Mouse (Mus musculus): ENCODE data around the gene Magi1.
A peak's percentile ranks its signal among the peaks of the same experiment; 100 is the strongest.
"Not testable (repeated sequence)": the region's sequence is repeated elsewhere in the genome, so short reads cannot be mapped to it uniquely, and the experiment has no call there.

Gene Magi1

DNA sequence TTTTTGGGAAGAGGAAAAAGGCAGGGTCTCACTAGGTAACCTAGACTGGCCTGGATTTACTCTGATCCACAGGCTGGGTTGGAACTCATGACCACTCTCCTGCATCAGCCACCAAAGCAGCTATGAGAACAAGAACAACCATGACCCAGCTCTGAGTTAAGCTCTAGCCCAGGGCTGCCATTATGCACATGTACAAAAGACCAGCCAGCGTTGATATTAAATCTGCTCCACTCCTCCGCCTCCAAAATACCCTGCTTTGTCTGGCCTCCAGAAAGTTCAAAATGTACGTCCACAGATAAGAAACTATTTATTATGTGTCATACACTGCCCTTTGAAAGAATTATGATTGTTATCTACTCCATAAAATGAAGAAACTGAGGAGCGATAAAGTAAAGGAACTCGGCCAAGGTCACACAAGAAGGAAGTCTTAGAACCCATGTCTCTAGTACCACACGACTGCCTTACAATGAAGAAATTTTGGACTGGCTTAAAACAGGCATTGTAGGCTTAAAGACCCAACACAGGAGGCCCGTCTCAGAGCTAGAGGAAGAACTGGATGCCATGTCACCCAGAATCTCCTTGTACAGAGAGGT is 223.0 kb downstream of the Magi1 start:
- DNase-seq (ENCODE audit: low read depth) = no peak

DNA sequence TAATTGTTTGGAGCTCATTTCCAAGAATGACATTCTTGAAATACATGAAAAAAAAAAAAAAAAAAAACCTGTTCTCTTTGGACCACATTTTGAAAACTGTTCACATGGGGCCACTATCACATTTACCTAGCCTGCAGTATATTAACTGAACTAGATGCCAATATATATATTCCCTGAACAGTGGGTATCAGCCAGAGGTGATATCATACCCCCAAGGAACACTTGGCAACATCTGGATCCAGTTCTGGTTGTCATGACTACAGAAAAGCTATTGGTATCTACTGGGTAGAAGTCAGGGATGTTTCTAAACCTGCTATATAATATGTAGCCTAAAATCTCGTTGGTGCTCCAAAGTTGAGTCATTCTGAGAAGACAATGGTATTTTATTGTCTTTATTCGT is 224.6 kb downstream of the Magi1 start:
- DNase-seq (ENCODE audit: low read depth) = no peak

DNA sequence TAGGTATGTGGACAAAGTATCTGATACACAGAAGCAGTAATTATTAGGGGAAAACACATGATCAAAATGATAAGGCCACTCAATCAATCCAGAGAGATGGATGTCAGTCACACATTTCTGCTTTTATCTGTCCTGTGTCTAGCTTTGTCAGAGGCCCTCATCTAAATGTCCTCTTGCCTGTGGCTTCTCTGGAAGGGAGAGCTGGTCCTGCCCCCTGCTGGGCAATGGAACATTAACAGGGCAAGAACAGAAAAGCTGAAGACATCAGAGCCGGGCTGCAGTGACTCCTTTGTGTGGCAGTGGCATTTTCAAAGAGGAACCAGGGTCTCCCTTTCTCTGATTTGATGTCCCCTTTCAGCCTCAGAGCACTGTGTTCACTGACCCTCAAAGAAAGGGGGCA is 229.8 kb downstream of the Magi1 start:
- no peak for DNase-seq (ENCODE audit: low read depth)

DNA sequence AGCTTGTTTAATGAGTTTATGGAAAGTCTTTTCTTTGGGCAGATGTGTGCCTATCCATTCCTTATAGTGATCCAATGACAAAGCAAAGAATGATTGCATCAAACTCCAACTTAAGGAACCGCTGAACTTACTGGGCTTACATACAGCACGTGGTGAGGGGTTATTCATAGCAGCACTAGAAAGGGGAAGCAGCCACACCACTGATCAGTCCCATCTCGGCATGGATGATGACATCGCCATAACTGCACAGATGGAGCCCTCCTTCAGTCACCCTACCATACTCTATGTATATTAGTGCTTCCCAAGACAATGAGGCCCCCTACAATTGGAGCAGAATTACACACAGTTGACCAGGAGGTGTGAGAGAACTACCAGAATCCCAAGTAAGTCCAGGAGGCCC is 238.5 kb downstream of the Magi1 start:
- DNase-seq (ENCODE audit: low read depth) = no peak

DNA sequence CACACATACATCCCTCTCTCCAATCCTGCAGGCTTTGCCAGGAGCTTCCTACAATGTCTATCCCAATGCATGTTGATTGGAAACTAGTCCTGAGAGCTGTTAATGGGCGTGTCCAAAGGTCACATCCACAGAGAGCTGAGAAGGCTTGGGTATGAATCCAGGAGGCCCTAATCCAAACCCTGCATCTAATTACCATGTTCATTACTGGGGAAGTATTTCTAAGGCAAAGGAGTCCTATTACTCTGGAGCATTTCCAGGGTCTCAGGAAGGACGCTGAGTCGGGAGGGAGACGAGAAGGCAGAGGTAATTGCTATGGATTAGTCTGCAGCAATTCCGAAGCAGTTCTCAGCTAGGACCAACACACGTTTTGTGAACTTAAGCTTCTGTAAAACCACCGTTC is 240.3 kb downstream of the Magi1 start:
- no peak for DNase-seq (ENCODE audit: low read depth)

DNA sequence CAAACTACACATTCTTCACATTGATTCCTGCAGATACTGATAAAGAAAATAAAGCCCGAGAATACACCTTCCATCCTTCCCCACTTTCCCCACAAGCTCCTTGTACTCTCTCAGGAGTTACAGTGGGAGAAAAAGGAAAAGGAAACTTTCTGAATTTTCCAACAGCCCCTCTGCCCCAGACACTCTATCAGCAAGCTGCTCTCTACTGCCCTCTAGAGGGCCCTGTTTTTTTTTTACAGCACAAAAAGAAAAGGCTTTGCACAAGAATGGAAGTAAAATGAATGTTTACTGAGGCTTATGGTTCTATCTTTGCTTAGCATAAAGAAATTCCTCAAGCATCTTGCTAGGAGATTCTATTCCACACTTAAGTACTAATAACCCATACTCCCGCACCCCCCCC is 243.6 kb downstream of the Magi1 start:
- no peak for DNase-seq (ENCODE audit: low read depth)

DNA sequence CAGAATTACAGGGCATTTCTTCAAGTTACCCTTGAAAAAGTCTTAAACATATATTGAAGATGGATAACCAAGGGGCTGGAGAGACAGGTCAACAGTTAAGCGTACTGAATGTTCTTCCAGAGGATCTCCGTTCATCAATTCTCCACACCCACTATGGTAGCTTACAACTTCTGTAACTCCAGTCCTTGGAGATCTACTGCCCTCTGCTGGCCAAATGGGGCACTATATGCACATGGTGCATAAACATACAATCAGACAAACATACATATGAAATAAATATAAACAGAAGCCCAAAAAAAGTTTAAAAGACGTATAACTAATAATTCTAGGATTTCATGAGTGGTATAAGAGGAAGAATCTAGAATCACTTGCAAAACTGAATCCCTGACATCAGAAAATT is 244.8 kb downstream of the Magi1 start:
- DNase-seq (ENCODE audit: low read depth) = peak; percentile 1

DNA sequence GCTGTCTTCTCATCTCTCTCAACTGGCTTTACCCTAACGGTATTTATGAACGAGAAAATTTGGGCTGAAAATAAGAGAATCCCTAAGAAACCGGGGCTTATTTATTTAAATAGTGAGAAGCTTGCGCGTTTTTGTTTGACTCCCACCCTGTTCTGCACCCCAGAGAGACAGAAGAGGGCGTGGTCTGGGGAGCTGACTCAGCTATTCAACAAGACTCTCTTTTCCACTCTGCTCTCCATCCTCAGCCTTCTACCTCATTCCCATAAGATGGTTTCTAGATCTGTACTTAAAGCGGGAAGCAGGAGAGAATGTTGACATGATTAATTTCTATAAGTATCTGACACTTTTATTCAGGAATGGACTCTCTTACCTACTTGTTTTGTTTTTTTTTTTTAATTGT is 247.2 kb downstream of the Magi1 start:
- DNase-seq (ENCODE audit: low read depth) = no peak

DNA sequence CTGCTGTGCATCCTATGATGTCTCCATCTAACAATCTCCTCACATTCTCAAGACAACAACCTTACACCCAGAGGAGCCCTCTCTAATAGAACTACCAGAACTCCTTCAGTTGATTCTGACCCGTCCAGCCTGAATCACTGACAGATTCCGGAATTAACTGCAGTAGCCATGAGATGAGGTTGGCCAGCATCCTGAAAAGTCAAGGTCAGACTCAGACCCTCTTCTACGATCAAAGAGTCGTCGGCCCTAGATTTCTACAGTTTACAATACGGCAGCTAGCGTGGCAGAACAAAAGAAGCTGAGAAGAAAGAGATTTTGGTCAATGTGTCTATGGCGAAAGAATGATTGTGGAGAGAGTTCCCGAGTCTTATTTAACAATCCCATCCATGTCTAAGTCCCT is 257.4 kb downstream of the Magi1 start:
- DNase-seq (ENCODE audit: low read depth) = no peak

DNA sequence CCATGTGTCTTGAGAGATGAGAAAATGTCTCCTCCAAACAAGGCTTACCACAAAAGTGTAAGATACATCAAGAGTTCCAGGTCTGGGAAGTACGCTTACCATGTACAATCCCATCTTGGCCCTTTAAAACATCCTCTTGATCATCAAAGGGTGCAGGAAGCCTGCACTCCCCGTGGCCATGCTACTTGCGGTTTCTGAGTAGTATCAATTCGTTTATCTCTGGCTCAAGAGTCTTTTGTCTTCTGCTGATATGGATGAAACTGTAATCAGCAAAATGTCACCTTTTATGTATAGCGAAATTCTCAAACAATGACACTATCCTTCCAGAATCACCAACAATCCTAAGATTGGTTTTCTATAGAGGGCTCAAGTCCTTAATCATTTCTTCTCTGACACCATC is 261.3 kb downstream of the Magi1 start:
- DNase-seq (ENCODE audit: low read depth) = no peak

DNA sequence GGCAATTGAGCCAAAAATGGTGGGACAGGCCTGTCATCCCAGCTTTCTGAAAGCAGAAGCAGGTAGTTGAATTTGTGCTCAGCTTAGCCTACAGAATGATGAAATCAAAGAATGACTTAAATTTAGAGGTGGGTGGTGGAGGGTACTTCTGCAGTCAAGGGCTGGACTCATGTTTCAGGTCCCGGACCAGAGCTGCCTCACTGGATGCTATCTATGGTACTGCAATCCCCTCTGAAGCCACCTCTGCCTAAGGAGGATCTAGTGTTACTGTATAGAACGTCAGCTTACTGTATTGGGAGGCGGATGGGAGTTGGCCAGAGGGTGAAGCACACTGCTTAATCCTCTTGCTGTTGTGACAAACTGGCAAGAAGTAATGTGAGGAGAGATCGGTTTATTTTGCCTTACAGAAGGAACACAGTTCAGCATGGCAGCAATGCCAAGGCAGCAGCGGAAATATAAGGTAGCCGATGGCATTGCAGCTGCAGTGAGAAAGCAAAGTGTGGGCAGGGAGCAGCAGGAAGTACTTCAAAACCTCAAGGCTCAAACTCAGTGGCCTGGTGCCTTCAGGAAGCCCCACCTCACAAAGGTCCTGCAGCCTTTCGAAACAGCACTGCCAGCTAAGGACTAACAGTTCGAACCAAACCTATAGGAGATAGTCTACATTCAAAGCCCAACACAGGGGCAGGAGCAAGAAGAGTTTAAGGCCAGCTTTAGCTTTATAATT is 262.3 kb downstream of the Magi1 start:
- DNase-seq (ENCODE audit: low read depth) = no peak

DNA sequence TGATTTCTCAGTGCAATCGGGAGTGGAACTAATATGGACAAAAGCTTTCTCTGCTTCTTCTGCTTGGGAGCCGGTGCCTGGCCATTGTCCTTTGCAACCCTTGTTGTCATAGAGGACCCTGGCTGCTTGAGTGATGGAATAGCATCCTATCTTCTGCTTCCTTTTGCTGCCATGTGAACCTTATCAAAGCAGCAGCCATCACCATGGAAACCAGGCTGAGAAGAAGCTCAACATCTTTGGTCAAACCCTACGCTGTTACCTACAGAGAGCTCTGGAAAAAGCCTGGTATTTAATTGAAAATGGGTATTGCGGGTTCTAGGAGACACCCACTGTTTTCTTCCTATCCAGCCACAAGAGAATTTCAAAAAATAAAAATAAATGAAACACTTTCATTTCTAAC is 263.2 kb downstream of the Magi1 start:
- DNase-seq (ENCODE audit: low read depth) = no peak

DNA sequence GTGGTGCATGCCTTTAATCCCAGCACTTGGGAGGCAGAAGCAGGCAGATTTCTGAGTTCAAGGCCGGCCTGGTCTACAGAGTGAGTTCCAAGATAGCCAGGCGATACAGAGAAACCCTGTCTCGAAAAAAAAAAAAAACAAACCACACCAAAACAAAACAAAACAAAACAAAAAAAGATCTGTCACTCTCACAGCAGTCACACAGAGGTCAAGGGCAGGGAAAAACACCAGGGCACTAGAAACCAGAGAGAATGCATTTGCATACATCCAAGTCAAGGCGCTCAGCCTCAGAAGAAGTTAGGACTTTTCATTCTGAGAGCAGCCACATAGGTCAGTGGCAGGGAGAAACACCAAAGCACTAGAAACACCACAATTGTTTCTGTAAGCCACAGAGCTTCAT is 263.8 kb downstream of the Magi1 start:
- DNase-seq (ENCODE audit: low read depth) = no peak

DNA sequence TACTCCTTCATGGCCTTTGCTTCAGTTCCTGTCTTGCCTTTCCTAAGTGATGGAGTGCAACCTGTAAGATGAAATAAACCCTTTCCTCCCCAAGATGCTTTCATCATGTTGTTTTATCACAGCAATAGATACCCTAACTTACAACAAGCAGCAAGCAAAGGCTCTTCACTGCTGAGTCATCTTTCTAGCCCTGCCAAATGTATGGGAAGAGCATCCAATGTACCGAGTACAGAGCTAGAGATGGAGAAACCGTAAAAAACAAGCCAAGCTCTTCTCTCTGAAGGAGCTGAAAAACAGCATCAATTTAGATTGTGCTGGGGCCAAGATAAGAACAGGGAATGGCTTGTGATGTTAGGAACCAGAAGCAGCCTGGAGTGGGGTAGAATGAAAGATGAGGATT is 270.0 kb downstream of the Magi1 start:
- no peak for DNase-seq (ENCODE audit: low read depth)

DNA sequence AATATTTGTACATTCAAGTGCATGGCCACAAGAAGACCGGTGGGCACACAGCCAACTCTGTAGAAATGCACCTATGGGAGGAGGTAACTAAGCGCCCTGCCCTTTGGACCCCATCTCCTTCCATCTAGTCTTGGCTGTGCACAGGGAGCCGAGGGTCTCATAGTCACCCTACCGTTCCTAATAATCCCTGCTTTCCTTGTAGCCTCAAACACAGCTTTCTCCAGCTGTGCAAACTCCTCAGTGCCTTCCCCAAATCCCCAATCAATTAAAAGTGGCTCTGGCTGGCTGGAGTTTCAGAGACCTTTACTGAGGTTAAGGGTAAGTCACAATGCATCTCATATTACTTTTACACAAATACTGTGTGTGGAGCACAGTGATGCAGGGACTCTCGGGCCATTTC is 271.8 kb downstream of the Magi1 start:
- DNase-seq (ENCODE audit: low read depth) = no peak

DNA sequence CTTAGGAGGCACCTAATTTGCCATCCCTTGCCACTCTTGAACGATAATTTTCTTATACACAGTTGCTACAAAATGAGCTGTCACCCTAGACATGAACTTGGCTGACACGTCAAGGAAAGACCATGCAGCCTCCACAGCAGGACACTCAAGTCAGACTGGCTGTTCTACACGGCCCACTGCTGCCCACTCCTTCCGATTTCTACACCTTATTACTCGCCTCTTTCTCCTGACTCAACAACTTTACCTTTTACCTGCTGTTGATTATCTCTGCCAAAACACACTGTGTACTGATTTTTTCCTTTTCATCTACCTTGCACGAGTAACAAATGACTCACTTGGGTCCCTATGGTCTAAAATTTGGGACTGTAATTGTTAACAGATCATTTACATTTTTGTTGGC is 272.2 kb downstream of the Magi1 start:
- no peak for DNase-seq (ENCODE audit: low read depth)

DNA sequence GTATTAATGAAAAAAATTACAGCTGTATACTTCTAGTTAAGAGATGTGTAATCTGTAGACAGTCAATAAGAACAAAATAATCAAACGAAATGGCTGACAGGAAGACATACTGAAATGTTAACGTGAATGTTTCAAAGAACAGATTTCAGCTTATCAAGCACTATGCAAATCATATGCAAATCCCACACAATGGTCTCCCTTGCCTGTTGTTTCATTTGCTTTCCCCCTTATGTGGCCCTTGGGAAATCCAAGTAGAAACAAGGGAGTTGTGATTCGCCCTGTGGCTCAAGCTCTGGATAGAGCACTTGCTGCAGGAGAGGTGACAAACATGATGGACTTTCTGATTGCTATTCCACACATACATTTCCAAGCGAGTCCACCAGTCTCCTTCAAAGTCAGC is 275.1 kb downstream of the Magi1 start:
- no peak for DNase-seq (ENCODE audit: low read depth)

DNA sequence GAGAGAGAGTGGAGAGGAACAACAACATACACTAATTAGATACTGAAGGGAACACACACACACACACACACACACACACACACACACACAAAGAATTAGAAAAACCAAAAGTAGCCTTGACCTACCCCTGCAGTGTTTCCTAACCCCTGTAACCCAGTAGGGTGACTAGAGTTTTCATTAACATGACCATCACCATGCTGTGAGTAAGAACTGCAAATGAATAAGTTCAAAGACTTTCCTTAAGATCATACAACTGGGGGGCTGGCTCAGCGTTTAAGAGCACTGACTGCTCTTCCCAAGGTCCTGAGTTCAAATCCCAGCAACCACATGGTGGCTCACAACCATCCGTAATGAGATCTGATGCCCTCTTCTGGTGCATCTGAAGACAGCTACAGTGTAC is 280.1 kb downstream of the Magi1 start:
- DNase-seq (ENCODE audit: low read depth) = not testable (repeated sequence)

DNA sequence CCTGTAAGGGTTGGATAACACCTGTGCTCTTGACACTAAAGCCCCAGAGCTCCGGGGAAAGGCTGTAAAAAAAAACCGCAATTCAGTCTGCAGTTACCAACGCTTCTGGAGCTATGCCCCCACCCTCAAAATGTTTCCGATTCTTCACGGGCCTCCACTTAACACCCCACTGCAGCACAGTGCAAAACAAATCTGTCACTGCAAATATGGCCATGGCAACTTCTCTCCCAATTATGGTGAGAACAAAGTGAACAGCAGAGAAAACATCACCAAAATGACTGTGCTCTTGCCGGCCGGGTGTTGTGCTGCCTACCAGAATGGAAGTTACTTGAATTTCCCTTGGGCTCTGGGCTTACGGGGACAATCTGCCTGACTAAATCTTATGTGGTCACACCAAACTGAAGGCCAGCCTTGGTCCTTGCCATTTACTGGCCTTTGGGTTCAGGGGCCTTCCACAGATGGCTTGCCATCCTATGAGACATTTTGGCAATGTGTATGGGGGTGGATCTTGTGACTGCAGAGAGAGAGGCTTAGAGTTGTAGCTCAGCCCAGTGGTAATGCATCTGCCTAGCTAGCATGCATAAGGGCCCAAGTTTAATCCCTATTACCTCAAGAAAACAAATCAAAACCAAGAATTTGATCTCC is 286.8 kb downstream of the Magi1 start:
- no peak for DNase-seq (ENCODE audit: low read depth)

DNA sequence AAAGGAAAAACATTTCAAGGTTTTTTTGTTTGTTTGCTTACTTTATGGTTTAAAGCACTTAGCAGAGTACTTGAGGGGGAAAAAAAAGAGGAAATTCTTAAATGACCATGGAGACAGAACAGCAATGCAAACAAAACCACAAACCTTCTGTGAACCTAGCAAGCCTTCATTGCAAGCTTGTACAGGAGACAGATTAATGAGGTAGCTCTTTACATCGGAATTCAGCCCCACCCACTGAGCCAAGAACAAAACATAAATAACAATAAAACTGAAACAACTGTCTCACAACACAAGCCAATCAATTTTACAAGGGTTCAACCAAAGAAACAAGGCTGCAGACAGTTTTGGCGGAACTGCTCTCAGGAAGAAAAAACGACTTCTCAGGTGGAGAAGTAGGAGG is 296.2 kb downstream of the Magi1 start:
- DNase-seq (ENCODE audit: low read depth) = no peak

DNA sequence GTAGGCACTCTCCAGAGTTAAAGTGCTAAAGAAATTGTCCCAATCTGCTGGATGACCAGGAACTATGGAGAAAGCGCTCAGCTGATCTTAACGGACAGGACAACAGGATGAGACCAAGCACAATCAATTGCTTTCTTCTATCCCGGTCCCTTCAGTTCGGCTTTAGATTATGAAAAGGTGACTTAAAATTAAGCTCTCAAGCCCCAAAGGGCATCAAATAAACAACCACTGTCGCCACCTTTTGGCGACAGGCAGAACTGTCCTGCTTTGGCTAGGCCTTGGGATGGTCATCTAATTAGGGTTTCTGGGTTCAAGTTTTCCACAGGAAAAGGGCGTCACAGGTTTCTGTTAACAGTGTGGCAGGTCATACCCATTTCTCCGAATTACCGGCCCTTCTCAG is 298.6 kb downstream of the Magi1 start:
- DNase-seq (ENCODE audit: low read depth) = no peak

DNA sequence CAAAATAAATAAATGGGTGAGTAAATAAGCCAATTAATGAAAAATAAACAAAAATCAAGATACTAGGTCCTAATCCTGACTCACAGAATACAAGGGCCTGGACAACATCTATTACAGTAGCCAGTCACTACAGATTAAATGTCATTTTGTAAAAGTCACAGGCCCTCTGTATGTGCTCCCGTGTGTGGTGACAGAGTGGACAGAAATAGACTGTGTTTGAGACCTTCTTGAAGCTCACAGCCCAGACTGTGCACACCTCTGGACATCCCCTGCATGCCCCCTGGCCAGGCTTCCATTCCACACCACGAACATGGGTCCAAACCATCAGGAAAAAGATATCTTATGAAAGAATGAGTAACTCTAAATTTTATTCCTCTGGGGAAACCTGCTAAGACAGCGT is 300.2 kb downstream of the Magi1 start:
- DNase-seq (ENCODE audit: low read depth) = no peak

DNA sequence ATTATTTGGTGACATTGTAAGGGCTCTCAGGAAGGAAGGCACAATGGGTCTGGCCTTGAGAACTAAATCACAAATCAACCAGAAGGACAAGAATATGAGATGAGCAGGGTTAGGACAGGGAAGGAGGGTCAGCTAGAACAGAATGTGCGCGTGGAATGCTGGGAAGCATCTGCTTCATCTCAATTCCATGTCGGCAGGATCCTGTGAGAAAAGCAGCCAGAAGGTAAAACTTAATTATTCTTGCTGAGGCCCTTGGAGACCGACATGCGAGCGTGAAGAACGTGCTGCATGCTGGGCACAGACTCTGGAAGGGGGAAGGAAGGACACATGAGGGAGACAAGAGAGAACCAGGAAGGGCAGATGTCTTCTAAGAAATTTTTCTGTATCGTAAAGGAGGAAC is 302.5 kb downstream of the Magi1 start:
- DNase-seq (ENCODE audit: low read depth) = no peak

DNA sequence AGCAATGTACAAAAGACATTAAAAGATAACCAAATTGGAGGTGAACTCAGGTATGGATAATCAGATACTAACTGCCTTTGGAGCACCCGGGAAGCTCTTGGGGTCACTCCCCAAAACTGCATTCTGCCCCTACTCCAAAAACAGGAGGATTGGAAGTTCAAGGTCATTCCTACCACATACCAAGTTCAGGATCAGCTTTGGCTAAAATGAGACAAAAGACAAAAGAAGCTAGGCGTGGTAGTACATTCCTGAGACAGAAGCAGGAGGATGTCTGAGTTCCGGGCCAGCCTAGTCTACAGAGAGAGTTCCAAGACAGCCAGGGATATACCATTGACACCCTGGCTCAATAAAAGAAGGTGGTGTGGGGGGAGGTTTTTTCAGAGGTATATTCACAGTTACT is 304.5 kb downstream of the Magi1 start:
- no peak for DNase-seq (ENCODE audit: low read depth)
